Mouse (Mus musculus) stomach, embryonic 15.5 days (tissue): ENCODE measurements around the gene Abcc10. TPM values are rescaled to one million over a fixed set of nuclear protein-coding genes. Genes with fewer than 3 reads are reported as not detected.

Experiments
- ATAC-seq: fragments of 200-750 bp; cut with Nextera tagmentation; 2 replicates; pipeline ENCODE4 v1.8.0; 2017; ENCODE audit warnings: low read depth, moderate number of reproducible peaks, moderate TSS enrichment; ENCODE audit not compliant: insufficient read depth, low FRiP score
- H3K27ac ChIP-seq: fragments of 300-500 bp; sonication (generic); 2 replicates; pipeline ENCODE4 v1.5.1; 2015; ENCODE audit warnings: mild to moderate bottlenecking, inconsistent platforms
- H3K27me3 ChIP-seq: fragments of 300-500 bp; sonication (generic); replicated peaks from 2 replicates; pipeline ENCODE4 v1.6.1; 2015; ENCODE audit warnings: inconsistent platforms
- H3K36me3 ChIP-seq: fragments of 300-500 bp; sonication (generic); 2 replicates; pipeline ENCODE4 v1.6.1; 2015; ENCODE audit warnings: inconsistent platforms
- H3K4me1 ChIP-seq: fragments of 300-500 bp; sonication (generic); 2 replicates; pipeline ENCODE4 v1.6.1; 2015; ENCODE audit warnings: inconsistent platforms
- H3K4me2 ChIP-seq: fragments of 300-500 bp; sonication (generic); 2 replicates; pipeline ENCODE4 v1.6.1; 2015; ENCODE audit warnings: mild to moderate bottlenecking, inconsistent platforms
- H3K4me3 ChIP-seq: fragments of 300-500 bp; sonication (generic); replicated peaks from 2 replicates; pipeline ENCODE4 v1.5.1; 2015; ENCODE audit warnings: inconsistent platforms
- H3K9ac ChIP-seq: fragments of 300-500 bp; sonication (generic); 2 replicates; pipeline ENCODE4 v1.6.1; 2015; ENCODE audit warnings: inconsistent platforms
- H3K9me3 ChIP-seq: fragments of 300-500 bp; sonication (generic); 2 replicates; pipeline ENCODE4 v1.6.1; 2016; ENCODE audit warnings: inconsistent platforms
- WGBS: fragments of 180-500 bp; shearing (Covaris S2); methylation state at CpG from one replicate; pipeline ENCODE4 v1.1.7; 2015; 5-methylcytosine and 5-hydroxymethylcytosine counted together
- polyA plus RNA-seq: library from polyadenylated mRNA; unstranded; fragments of >200 nt; fragmentation: Nextera tagmentation; extraction: Ambion mirVana; gene quantifications from 2 replicates; pipeline ENCODE4 v1.2.1, GENCODE M21; 2015

Abcc10 gene
- polyA plus RNA-seq, 1 experiment from 2014 or later = 5.3 TPM

- H3K27ac ChIP-seq = no peak overlapping the region
- H3K4me2 ChIP-seq = no peak overlapping the region
- no peak overlapping the region for H3K9ac ChIP-seq
- no peaks in the 10 kb centered on the region for H3K27me3 ChIP-seq
- H3K4me1 ChIP-seq = no peaks in the 10 kb centered on the region
- no peak for ATAC-seq
- WGBS = 85% methylated on average over 10 of the region's 10 CpGs
- H3K4me3 ChIP-seq = no peak overlapping the region
- no peaks in the 10 kb centered on the region for H3K9me3 ChIP-seq
- H3K36me3 ChIP-seq = no peaks in the 10 kb centered on the region
Observed at GRCm38 (mm10) chr17:46310515-46310914, 17.6 kb downstream of the Abcc10 start.

DNA sequence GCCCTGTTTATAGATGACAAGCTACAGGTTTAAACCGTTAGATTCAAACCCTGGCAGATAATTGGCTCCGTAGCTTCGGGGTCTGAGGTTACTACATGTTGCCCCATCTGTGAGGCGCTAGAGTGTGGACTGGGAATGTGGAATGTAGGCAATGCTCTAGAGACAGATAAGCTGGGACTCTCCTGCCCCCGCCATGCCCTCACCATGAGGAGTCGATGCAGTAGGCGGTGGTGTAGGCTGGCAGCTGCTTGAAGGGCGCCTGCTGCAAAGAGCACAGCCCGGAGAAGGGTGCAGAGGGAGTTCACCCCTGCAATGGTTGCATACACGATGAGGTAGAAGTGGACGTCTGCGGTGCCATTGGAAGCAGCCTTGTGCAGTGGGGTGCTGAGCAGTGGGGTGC is 18.3 kb downstream of the Abcc10 start:
- no peak overlapping the region for H3K9ac ChIP-seq
- H3K27ac ChIP-seq = no peak overlapping the region
- H3K9me3 ChIP-seq = no peaks in the 10 kb centered on the region
- H3K4me2 ChIP-seq = no peak overlapping the region
- H3K4me1 ChIP-seq = no peaks in the 10 kb centered on the region
- H3K27me3 ChIP-seq = no peaks in the 10 kb centered on the region
- WGBS = 78% methylated on average over 12 of the region's 12 CpGs
- H3K36me3 ChIP-seq = no peaks in the 10 kb centered on the region
- ATAC-seq = no peak
- H3K4me3 ChIP-seq = no peak overlapping the region

DNA sequence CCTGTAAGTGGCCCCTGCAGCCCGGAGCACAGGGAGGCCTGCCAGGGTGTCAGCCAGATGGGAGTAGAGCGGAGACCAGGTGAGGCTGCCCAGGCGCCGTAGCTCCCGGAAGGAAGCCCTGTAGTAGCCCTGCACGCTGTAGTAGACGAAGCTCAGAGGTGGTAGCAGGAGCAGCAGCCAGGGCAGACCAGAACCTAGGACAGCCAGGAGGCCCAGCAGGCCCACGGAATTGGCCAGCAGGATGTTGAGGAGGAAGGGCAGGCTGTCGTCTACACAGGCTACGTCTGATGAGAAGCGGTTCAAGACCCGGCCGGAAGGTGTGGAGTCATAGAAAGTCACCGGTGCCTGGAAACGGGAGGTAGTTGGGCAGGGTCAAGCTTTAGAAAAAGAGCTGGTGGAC is 21.2 kb downstream of the Abcc10 start:
- Histone ChIP-seq H3K4me2 (no peak overlapping the region), H3K9ac (no peak overlapping the region), H3K36me3 (no peaks in the 10 kb centered on the region), H3K27ac (no peak overlapping the region), H3K9me3 (no peaks in the 10 kb centered on the region), H3K4me3 (no peak overlapping the region), H3K4me1 (no peaks in the 10 kb centered on the region), H3K27me3 (no peaks in the 10 kb centered on the region)
- ATAC-seq = no peak
- 90% methylated on average over 15 of the region's 15 CpGs for WGBS

- WGBS = 87% methylated on average over 9 of the region's 9 CpGs
- Histone ChIP-seq H3K4me3 (no peak overlapping the region), H3K9me3 (no peaks in the 10 kb centered on the region), H3K36me3 (no peaks in the 10 kb centered on the region), H3K4me2 (no peak overlapping the region), H3K9ac (no peak overlapping the region), H3K4me1 (no peaks in the 10 kb centered on the region), H3K27ac (no peak overlapping the region), H3K27me3 (no peaks in the 10 kb centered on the region; the same call in 1 of the 2 replicates)
- ATAC-seq = no peak
Observed at GRCm38 (mm10) chr17:46304184-46304583, 24.0 kb downstream of the Abcc10 start.

DNA sequence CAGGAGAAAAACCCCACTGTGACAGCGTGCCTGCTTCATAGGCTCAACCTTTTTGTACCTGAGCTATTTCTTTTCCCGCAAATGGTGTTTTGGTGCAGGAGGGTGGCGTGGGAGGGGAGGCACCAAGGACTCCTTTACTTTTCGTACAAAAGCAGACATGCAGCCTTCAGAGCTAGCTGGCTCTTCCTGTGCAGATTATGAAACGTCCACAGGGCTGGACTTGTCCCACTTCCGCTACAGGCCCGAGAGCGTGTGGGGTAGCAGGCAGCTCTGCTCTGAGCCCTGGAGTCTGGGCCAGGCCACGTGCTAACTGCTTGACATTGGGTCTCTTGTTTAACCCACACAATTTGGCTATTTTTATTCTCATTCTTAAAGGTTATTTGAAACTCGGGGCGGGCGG is 26.3 kb downstream of the Abcc10 start:
- ATAC-seq = no peak
- no peaks in the 10 kb centered on the region for H3K36me3 ChIP-seq
- H3K9ac ChIP-seq = no peak overlapping the region
- H3K27ac ChIP-seq = no peak overlapping the region
- no peaks in the 10 kb centered on the region for H3K9me3 ChIP-seq
- 71% methylated on average over 12 of the region's 12 CpGs for WGBS
- H3K4me3 ChIP-seq = no peak overlapping the region
- no peak overlapping the region for H3K4me2 ChIP-seq
- H3K27me3 ChIP-seq = peaks cover 19% of the 10 kb centered on the region
- H3K4me1 ChIP-seq = peaks cover 18% of the 10 kb centered on the region

- ATAC-seq = peak; percentile 82; the same call in 1 of the 2 replicates
- Histone ChIP-seq H3K9me3 (no peaks in the 10 kb centered on the region), H3K4me1 (peaks cover 18% of the 10 kb centered on the region), H3K36me3 (no peaks in the 10 kb centered on the region), H3K27ac (no peak overlapping the region), H3K9ac (peak overlapping the region; percentile 41), H3K4me2 (peak overlapping the region; percentile 100), H3K27me3 (peaks cover 44% of the 10 kb centered on the region), H3K4me3 (peak overlapping the region; percentile 59)
- 1% methylated on average over 48 of the region's 48 CpGs for WGBS
Observed at GRCm38 (mm10) chr17:46298220-46298913, 29.8 kb downstream of the Abcc10 start.

GRCm38 (mm10) chr17:46297364-46298219 is 30.6 kb downstream of the Abcc10 start, which contains the start of gene Dlk2:
Dlk2 (plus strand) TSS chr17:46297421.
- no peaks in the 10 kb centered on the region for H3K36me3 ChIP-seq
- no peak for ATAC-seq
- H3K4me2 ChIP-seq = peak within 1 kb of the TSS; percentile 100
- H3K4me3 ChIP-seq = peak within 1 kb of the TSS; percentile 59
- H3K9ac ChIP-seq = peak within 1 kb of the TSS; percentile 41
- H3K27ac ChIP-seq = no peak within 1 kb of the TSS
- H3K4me1 ChIP-seq = peaks cover 18% of the 10 kb centered on the region
- H3K9me3 ChIP-seq = no peaks in the 10 kb centered on the region
- under 1% methylated on average over 75 of the region's 86 CpGs for WGBS
- peaks cover 45% of the 10 kb centered on the region for H3K27me3 ChIP-seq

DNA sequence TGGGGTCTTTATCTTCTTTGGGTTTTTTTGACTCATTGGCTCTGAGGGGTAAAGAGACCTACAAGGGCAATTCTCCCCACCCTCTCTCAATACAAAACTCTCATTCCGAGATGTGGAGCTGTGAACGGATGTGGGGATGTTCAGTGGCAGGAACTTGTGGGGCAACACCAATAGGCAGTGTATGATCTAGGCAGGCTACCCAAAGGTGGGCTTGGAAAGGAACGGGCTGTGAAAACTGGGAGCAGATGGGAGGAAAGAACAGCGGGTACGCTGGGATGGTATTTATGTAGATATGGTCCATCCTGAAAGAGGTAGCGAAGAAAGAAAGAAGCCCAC is 31.2 kb downstream of the Abcc10 start:
- H3K4me2 ChIP-seq = peak overlapping the region; percentile 100
- H3K4me3 ChIP-seq = peak overlapping the region; percentile 59
- no peak for ATAC-seq
- H3K36me3 ChIP-seq = no peaks in the 10 kb centered on the region
- peaks cover 18% of the 10 kb centered on the region for H3K4me1 ChIP-seq
- H3K27ac ChIP-seq = no peak overlapping the region
- 0 out of 2 replicates have a peak overlapping the region, but pooled peaks have one; percentile 41 for H3K9ac ChIP-seq
- peaks cover 45% of the 10 kb centered on the region for H3K27me3 ChIP-seq
- 12% methylated on average over 6 of the region's 6 CpGs for WGBS
- H3K9me3 ChIP-seq = no peaks in the 10 kb centered on the region

- Histone ChIP-seq H3K27ac (no peak overlapping the region), H3K4me1 (peaks cover 18% of the 10 kb centered on the region), H3K27me3 (peaks cover 45% of the 10 kb centered on the region), H3K4me3 (no peak overlapping the region), H3K36me3 (no peaks in the 10 kb centered on the region), H3K4me2 (peak overlapping the region; percentile 100; the same call in 1 of the 2 replicates), H3K9me3 (no peaks in the 10 kb centered on the region), H3K9ac (no peak overlapping the region)
- WGBS = 30% methylated on average over 6 of the region's 6 CpGs
- no peak for ATAC-seq
Observed at GRCm38 (mm10) chr17:46296601-46297000, 31.6 kb downstream of the Abcc10 start.

- peak; percentile 59; the same call in 1 of the 2 replicates for ATAC-seq
- H3K27me3 ChIP-seq = no peaks in the 10 kb centered on the region
- no peaks in the 10 kb centered on the region for H3K36me3 ChIP-seq
- H3K9me3 ChIP-seq = no peaks in the 10 kb centered on the region
- H3K9ac ChIP-seq = no peak overlapping the region
- WGBS = 47% methylated on average over 11 of the region's 11 CpGs
- 0 out of 2 replicates have a peak, but pooled peaks cover 3% of the 10 kb centered on the region for H3K4me1 ChIP-seq
- H3K27ac ChIP-seq = peak overlapping the region; percentile 3; the same call in 1 of the 2 replicates
- H3K4me3 ChIP-seq = no peak overlapping the region
- H3K4me2 ChIP-seq = no peak overlapping the region
Observed at GRCm38 (mm10) chr17:46287678-46288095, 40.5 kb downstream of the Abcc10 start.

- no peak overlapping the region for H3K4me3 ChIP-seq
- H3K4me2 ChIP-seq = no peak overlapping the region
- no peak overlapping the region for H3K9ac ChIP-seq
- H3K36me3 ChIP-seq = 0 out of 2 replicates have a peak, but pooled peaks cover 4% of the 10 kb centered on the region
- WGBS = 38% methylated on average over 6 of the region's 6 CpGs
- no peaks in the 10 kb centered on the region for H3K27me3 ChIP-seq
- ATAC-seq = no peak
- H3K27ac ChIP-seq = no peak overlapping the region
- H3K4me1 ChIP-seq = peaks cover 10% of the 10 kb centered on the region
- H3K9me3 ChIP-seq = no peaks in the 10 kb centered on the region
Observed at GRCm38 (mm10) chr17:46285407-46285806, 42.7 kb downstream of the Abcc10 start.

GRCm38 (mm10) chr17:46284653-46285052 is 43.5 kb downstream of the Abcc10 start:
- Histone ChIP-seq H3K27ac (no peak overlapping the region), H3K4me2 (no peak overlapping the region), H3K4me1 (peaks cover 10% of the 10 kb centered on the region), H3K9me3 (no peaks in the 10 kb centered on the region), H3K27me3 (no peaks in the 10 kb centered on the region), H3K36me3 (0 out of 2 replicates have a peak, but pooled peaks cover 10% of the 10 kb centered on the region), H3K9ac (no peak overlapping the region), H3K4me3 (no peak overlapping the region)
- no peak for ATAC-seq
- 43% methylated on average over 7 of the region's 7 CpGs for WGBS
